Mouse (Mus musculus): ENCODE measurements around the gene Tek.
A peak's percentile ranks its signal among the peaks of the same experiment; 100 is the strongest.

Gene Tek

DNA sequence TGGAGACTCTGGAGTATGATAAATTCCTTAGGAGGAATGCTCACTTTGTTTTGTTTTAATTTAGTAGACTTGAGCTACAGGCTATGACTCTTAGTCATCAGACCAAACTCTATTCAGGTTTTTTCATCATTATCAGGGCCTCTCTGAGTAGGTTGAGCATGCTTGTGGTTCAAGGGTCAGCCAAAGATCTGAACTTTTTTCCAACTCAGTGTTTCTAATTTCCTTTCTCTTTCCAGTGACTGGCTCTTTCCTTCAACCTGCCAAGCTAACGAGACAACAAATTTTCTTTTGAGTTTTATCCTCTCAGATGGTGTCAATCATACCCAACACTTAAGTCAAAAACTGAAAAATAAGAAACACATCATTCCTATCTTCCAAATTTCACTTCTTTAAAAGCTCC lies 71.5 kb downstream of the Tek start:
- no peak for DNase-seq (ENCODE audit: low read depth, low spot score)

DNA sequence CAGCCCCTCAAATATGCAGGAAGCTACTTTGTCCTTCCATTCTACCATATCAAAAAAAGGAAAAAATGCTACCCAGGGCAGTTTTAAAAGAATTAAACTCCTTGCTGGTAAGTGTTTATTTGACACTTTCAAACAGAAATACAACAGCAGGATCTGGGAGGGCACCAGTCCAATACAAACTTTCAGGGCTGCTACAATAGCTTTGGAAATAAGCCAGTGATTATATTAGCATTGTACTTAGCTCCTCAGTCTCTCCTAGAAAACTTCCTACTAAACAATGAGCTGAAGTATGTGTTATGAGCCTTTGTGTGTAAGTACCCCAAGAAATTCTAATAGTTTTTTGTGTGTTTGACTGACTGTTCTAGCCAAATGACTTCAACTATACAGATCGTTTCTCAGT lies 87.8 kb downstream of the Tek start:
- no peak for DNase-seq (ENCODE audit: low read depth, low spot score)

- DNase-seq (ENCODE audit: low read depth, low spot score), result peak; percentile 5
These were observed 88.3 kb downstream of the Tek start for GRCm38 (mm10) chr4:94827429-94827828.

DNA sequence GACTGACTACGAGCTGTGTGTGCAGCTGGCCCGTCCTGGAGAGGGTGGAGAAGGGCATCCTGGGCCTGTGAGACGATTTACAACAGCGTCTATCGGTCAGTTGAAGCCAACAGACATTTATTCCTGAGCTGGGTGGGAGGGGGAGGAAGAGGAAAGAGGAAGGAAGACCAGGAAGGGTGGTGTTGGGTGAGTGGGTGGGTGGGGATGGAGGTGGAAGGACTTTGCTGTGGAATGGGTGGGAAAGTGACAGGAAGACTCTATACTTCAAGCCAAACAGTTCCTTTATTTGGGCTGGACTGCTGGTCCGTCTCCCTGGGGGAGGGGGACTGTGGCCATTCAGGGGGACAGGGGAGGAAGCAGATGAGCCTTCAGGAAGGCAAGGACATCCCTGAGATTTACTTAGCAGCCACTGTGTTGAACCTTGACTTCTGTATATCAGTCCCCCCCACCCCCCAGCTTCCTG lies 90.9 kb downstream of the Tek start:
- no peak for DNase-seq (ENCODE audit: low read depth, low spot score)

DNA sequence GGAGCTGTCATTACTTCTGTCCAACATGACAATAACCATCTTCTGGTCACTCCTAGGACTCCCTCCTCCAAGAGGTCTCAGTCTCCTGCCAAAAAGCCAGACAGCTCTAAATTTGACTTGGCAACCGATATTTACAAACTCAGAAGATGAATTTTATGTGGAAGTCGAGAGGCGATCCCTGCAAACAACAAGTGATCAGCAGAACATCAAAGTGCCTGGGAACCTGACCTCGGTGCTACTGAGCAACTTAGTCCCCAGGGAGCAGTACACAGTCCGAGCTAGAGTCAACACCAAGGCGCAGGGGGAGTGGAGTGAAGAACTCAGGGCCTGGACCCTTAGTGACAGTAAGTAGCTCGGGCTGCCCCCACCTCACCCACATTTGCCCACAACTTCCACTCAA lies 98.0 kb downstream of the Tek start:
- no peak for DNase-seq (ENCODE audit: low read depth, low spot score)

GRCm38 (mm10) chr4:94853301-94853700 lies 114.2 kb downstream of the Tek start:
- DNase-seq (ENCODE audit: low read depth, low spot score), result no peak

DNA sequence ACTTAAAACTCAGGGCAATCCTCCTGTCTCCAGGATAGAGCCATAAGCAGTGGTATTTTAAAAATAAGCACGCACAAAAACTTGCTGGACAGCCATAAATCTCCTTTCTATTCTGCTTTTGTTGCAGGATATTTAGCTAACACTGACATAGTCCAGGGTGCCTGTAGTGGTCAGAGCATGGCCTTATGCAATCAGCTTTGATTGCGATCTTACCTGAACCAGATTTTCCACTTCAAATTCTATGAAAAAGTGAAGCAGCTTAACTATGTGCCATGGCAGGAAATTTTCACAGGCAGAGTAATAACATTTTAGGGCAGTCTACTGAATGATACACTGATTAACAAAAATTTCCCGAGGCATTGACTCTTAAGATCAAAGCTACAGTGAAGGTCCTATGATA lies 115.2 kb downstream of the Tek start:
- DNase-seq (ENCODE audit: low read depth, low spot score), result no peak

GRCm38 (mm10) chr4:94855201-94855600 lies 116.1 kb downstream of the Tek start:
- no peak for DNase-seq (ENCODE audit: low read depth, low spot score)

- DNase-seq (ENCODE audit: low read depth, low spot score), result peak; percentile 0
These were observed 161.7 kb downstream of the Tek start for GRCm38 (mm10) chr4:94900744-94901143.

DNA sequence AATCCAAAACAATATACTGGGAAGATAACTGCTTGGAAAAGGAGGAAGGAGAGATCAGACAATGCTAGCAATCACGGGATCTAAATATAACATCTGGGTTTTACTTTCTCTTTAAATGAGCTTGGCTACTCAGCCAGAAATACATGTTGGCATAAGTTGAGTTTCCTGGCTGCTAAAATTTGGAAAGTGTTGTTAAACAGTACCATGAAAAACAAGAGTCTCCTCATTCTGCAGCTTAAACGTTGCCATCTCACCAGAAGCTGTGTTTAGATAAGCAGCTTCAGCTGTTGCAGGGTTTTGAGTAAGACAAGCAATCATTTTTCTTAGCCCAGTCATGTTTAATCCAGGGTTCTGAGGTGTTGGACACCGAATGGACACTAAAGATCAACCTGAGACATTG lies 162.7 kb downstream of the Tek start:
- no peak for DNase-seq (ENCODE audit: low read depth, low spot score)
